Mouse (Mus musculus) lung, postnatal 0 days (tissue): ENCODE measurements at regions not wholly inside any gene's neighbourhood (a gene's known extent, or its start where the extent isn't known, plus 50 kb on each side); places are given as distances from the start of the nearest gene placed in this dataset.

Experiments
- CTCF ChIP-seq: IDR thresholded peaks from 2 replicates; pipeline ENCODE4 v1.5.1; 2016; ENCODE audit warnings: antibody characterized with exemption, mild to moderate bottlenecking
- EP300 ChIP-seq: IDR thresholded peaks from 2 replicates; pipeline ENCODE4 v1.6.1; 2016; ENCODE audit warnings: antibody characterized with exemption, mild to moderate bottlenecking, control low read depth

DNA sequence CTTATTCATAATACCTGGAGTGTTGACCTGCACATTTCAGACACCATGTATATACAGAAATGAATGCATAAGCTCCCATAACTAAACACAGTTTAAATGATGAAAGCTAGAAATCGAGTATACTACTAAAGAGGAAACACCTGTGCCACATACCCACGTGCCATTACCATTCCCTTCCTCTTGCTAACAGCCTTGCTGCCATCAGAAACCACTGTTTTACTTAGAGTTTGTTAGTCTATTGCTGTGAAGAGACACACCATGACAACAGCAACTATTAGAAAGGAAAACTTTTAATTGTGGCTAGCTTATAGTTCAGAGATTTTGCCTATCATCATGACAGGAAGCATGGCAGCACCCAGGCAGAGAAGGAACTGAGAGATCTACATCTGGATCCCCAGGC, 191.2 kb downstream of the Etv1 start:
- TF ChIP-seq CTCF (no peak), EP300 (no peak)
